24 mouse cellular contexts compared by ENCODE assay signal in genomic region chr2:62902363-62903353, GRCm38 (mm10).
"Had no signal": no experiment of that assay in that cellular context is flagged by ENCODE, and none has a peak within 500 bp of the region (broad histone marks: within the 10 kb centered on the region; RNA-seq: fewer than 3 reads in every experiment).

No protein-coding gene starts in this region.

- H3K4me1 ChIP-seq: limb, embryonic 10.5 days; limb, embryonic 13.5 days; liver, embryonic 12.5 days; liver, embryonic 15.5 days; lung, embryonic 15.5 days; megakaryocyte, embryonic 14.5 days; midbrain, embryonic 10.5 days; midbrain, embryonic 13.5 days; neural tube, embryonic 13.5 days had no signal

- H3K36me3 ChIP-seq: limb, embryonic 10.5 days; limb, embryonic 13.5 days; liver, embryonic 12.5 days; liver, embryonic 15.5 days; lung, embryonic 15.5 days; midbrain, embryonic 10.5 days; midbrain, embryonic 13.5 days; neural tube, embryonic 13.5 days had no signal

- H3K4me3 ChIP-seq: limb, embryonic 10.5 days; limb, embryonic 13.5 days; liver, embryonic 12.5 days; liver, embryonic 15.5 days; lung, embryonic 15.5 days; megakaryocyte, embryonic 14.5 days; midbrain, embryonic 10.5 days; midbrain, embryonic 13.5 days; myocyte; neural tube, embryonic 13.5 days had no signal

- ATAC-seq: hindbrain, postnatal 0 days; inflammation-experienced regulatory T-cells, adult 6 months; liver, embryonic 12.5 days; midbrain, embryonic 13.5 days; midbrain, embryonic 16.5 days had no signal

- H3K9ac ChIP-seq: hindbrain, embryonic 14.5 days; limb, embryonic 13.5 days; liver, embryonic 12.5 days; liver, embryonic 15.5 days; lung, embryonic 15.5 days; midbrain, embryonic 13.5 days; neural tube, embryonic 13.5 days had no signal

- H3K9me3 ChIP-seq: limb, embryonic 10.5 days; limb, embryonic 13.5 days; liver, embryonic 12.5 days; liver, embryonic 15.5 days; lung, embryonic 15.5 days; megakaryocyte, embryonic 14.5 days; midbrain, embryonic 10.5 days; midbrain, embryonic 13.5 days; neural tube, embryonic 13.5 days had no signal

- H3K27ac ChIP-seq: hindbrain, embryonic 14.5 days; hindbrain, postnatal 0 days; limb, embryonic 10.5 days; limb, embryonic 13.5 days; liver, embryonic 12.5 days; liver, embryonic 15.5 days; lung, embryonic 15.5 days; midbrain, embryonic 10.5 days; midbrain, embryonic 13.5 days; neural tube, embryonic 13.5 days had no signal

- H3K27me3 ChIP-seq: limb, embryonic 13.5 days; liver, embryonic 12.5 days; liver, embryonic 15.5 days; lung, embryonic 15.5 days; megakaryocyte, embryonic 14.5 days; midbrain, embryonic 13.5 days; neural tube, embryonic 13.5 days had no signal

- DNase-seq: kidney, postnatal 10 days; layer of hippocampus, adult 9-11 months; liver; lung, adult 18-20 months; lung, postnatal 10 days; lung, postnatal 36 days; retina, postnatal 1 day; right cerebral cortex, postnatal 25 days; spleen, adult 18-20 months; thymus, postnatal 25 days had no signal

- H3K4me2 ChIP-seq: hindbrain, embryonic 14.5 days; limb, embryonic 13.5 days; liver, embryonic 12.5 days; liver, embryonic 15.5 days; lung, embryonic 15.5 days; midbrain, embryonic 13.5 days; neural tube, embryonic 13.5 days had no signal
